Mouse (Mus musculus) heart, postnatal 4 days (tissue): ENCODE measurements at regions not wholly inside any gene's neighbourhood (a gene's known extent, or its start where the extent isn't known, plus 50 kb on each side); places are given as distances from the start of the nearest gene placed in this dataset.
A peak's percentile ranks its signal among the peaks of the same experiment; 100 is the strongest.

Experiments used
- DNase-seq: peaks from one replicate; pipeline ENCODE4 v3.0.0; 2021

DNA sequence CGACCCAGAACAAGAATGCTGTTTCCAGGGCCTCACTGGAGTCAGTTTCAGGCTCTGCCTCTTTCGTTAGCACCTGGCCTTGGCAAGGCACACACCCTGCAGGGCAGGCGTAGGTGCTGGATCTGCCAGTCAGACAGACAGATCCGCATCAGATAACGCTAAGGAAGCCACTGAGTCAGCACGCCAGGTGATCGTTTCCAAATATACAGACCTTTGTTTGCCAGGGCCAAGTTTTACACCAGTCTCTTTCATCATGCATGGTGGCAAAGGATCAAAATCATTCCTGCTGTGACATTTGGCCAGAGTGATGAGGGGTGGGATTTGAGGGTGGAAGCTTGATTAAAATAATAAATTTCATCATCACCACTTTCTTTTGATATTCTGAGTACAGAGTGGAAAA is 411.0 kb downstream of the Ofcc1 start:
- no peak for DNase-seq

GRCm38 (mm10) chr13:39935216-39935615 is 426.0 kb downstream of the Ofcc1 start:
- DNase-seq, result no peak

DNA sequence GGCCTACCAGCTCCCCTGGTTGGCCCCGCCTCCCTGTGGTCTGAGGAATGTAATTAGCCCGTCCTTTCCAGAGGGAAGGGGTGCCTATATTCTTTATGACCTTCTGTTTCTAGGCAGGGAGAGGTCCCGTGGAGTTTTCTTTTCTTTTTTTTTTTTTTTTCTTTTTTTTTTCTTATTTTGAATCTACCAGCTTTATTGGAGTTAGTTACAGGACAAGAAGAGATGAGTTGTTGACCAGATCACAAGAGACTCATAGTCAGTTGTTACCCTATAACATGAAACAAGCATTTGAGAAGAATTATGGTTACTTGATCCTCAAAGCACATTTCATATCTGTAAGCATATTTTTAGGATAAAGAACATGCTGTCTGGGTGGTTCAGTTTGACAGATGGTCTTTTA is 429.8 kb downstream of the Ofcc1 start:
- no peak for DNase-seq

GRCm38 (mm10) chr13:39928573-39928972 is 432.7 kb downstream of the Ofcc1 start:
- no peak for DNase-seq

DNA sequence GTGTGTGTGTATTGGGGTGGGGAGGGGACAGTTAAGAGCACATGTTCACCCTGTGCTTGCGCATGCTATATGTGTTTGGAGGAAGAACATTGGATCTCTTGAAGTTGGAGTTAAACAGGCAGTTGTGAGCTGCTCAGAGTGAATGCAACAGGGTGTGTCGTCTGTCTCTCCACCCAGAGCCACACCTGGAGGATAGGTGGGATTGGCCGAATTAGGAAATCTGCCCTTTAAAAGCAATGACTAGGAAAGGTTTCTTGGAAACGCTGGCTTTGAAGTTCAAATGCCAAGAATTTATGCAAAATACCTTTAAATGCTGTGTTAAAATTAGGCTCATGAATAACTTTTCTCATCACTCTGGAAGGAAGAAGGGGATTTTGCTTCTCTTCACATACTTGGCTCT is 436.9 kb downstream of the Ofcc1 start:
- DNase-seq, result no peak

- peak; percentile 37 for DNase-seq
Measured at GRCm38 (mm10) chr13:39923113-39923512, 438.1 kb downstream of the Ofcc1 start.

- no peak for DNase-seq
Measured at GRCm38 (mm10) chr13:39907720-39908119, 453.5 kb downstream of the Ofcc1 start.

DNA sequence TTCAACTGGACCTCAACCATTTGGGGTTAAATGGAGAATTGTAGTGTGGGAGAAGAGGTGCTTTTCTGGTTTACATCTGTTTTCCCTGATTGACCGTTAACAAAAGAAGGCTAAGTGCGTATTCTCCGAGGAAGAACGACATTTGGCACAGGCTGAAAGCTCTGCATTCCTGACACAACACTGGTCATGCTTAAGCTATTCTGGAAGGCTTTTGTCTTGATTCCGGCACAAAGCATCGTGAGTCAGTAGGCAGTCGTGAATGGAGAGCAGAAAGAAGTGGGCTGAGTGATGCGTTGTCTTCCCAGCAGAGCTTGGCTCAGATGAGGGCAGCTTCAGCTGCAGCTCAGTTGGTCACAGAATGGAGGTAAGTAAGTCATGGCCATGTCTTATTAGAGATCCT is 457.0 kb downstream of the Ofcc1 start:
- DNase-seq, result no peak

DNA sequence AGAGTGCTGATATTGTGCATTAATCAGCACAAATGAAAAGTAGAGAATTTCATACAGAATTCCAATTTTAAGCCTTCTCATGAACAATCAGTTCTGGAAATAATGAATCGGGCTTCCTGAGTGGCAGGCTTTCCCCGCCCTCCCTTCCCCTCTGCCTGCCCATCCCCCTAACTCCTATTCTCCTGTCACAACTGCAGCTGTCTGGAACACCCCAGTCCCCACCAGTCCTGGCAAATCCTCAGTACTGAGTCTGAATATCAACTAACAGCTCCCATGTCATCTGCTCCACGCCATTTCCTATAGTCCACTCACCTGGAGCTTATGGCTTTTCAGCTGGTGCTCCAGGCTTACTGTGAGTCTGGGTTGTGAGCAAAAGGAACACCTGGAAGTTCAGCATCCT is 457.9 kb downstream of the Ofcc1 start:
- DNase-seq, result no peak

DNA sequence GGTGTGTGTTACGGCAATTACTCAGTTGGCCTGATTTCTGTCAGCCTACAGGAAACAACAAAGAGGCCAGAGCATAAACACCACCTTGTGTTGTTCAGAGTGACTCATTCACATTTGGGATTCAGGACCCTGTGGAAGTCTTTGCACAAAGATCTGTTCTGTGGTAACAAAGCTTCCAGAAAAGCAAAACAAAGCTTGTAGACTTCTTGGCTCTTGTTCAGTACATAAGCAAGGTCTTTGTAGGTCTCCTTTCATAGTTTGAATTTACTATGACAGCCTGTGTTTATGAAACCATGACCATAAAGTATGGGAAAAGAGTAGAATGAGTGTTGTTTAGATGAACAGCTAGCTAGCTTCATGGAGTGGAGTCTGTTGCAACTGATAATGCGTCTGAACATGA is 461.9 kb downstream of the Ofcc1 start:
- DNase-seq, result no peak

DNA sequence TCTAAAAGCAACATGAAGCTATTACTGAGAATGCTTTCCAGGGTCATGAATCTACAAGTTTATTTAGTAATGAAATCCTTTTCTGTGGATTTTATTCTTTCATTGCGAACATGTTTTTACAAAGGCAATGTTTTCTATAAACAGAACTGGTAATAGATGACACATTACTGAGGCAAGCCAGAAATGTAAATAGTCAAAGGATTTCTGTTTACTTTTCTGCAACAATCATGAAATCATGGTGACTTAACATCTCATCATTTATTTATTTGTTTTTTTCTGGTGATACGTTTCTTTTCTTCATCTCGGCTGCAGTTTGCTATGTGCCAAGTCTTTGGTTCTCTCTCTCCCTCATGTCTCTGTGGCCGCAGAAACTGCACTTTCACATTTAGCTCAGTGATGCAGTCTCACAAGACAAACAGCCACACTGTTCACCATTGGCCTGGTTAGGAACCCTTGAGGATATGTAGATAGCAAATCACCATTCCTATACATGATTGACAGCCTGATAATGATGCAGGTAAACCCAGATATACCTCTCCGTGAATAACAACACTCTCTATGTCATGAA is 462.8 kb downstream of the Ofcc1 start:
- DNase-seq, result no peak

- DNase-seq, result no peak
Measured at GRCm38 (mm10) chr13:39894159-39894558, 467.1 kb downstream of the Ofcc1 start.

DNA sequence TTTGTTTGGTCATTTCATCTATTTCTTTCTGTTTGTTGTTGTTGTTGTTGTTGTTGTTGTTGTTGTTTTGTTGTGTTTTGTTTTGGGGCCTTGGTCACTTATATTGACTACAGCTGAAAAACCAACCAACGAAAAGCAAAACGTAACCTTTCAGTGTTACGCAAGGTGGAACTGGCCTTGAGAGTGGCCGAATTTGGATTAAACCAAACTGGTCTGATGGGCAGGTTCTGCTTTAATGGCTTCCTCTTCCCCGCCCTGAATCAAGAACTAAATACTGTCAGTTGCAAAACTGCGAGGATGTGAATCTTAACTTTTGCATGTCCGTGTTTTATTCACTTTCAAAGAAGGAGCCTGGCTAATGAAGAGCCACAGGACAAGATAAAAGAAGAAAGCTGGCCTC is 480.2 kb downstream of the Ofcc1 start:
- no peak for DNase-seq

DNA sequence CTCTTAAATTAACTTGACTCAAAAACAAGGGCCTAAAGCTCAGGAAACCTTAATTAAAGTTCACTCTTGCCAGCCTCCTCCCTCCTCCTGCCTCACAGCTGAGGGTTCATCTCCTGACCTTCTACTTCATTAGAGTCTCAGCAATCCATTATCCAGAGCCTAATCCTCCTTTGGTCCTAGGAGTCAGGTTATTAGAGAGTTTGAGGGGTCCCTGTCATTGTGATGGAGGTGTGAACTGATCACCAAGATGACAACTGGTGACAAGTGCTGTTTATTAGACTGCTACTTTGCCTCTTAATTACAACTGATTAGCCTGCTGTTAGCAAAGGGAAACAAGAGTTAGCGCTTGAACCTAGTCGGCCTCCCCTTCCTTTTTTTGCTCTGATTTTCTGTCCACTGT is 481.1 kb downstream of the Ofcc1 start:
- no peak for DNase-seq

- DNase-seq, result no peak
Measured at GRCm38 (mm10) chr13:39877361-39878141, 483.7 kb downstream of the Ofcc1 start.

DNA sequence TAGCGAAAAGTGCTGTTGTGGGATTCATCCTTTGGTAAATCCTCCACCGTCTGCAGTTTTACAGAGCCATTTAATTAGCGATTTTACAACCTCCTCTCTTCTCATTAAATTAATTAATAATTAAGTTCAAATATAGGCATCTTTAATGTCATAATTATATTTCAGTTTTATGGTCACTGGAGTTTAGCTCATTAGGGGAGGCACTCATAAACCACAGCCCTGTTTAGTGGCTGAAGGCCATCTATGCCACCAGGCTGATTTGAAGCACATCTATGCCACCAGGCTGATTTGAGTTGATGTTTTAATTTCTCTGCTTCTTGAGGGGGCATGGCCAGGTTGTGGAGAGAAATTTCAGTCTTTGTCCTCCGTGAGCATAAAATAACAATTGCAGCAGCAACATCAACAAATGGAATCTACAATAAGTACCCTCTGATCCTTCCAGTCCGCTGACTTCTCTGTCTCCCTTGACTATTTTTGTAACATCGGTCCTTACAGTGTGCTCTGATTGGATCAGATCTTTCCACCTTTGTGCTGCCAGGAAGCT is 508.9 kb downstream of the Ofcc1 start:
- no peak for DNase-seq

DNA sequence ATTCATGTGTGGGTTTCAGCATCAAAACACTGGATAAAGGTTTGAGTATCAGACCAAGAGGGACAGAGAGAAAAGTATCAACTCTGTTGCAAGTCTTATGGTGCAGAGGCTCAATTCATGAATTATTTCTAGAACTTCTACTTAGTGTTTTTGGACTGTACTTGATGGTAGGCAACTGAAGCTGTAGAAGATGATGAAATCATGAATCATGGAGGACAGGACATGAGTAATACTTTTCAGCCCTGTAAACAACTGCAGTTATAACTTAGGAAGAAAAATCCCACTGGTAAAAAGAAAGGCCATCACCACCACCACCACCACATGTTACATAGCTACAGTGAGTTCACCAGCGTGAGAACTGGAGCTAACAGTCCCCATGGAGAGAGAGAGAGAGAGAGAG is 511.9 kb downstream of the Ofcc1 start:
- no peak for DNase-seq

DNA sequence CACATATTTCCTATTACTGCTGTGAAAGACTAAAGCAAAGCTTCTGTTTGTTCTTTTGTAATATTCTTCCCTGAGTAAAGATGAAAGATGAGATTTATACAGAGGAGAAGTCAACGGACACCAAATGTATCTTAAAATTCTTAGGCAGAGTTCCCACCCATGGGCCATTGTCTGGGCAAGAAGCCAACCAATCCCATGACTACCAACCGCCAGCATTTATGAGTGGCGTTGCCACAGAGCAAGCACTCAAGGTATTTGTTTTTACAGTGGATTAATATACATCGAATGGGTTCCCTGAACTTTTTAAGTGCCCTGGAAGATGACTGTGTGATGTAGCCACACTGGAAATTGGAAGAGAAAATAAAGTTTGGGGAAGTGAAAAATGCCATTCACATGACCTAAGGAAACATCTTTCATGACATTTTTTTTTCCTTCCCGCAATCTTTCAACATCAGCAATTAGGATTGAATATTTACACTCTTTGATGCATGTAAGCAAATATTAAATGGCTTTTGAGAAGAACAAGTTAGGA is 525.1 kb downstream of the Ofcc1 start:
- no peak for DNase-seq

DNA sequence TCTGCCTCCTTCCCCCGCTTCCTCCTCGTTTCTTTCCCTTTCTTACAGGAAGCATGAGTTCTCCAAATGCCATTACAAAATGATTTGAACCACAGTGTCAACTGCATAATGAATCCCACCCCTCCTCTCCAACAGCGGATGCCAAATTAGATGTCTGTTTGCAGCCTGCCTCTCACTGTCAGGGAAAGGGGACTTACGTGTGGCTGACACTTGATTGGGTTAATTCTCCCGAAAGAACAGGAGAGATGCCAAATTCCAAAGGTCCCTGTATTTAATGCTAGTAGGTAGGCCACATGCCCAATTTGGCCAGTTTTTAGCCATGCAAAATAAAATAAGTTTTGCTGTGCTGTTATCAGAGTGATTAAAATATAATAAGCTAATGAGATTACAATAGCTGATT is 525.9 kb downstream of the Ofcc1 start:
- no peak for DNase-seq

DNA sequence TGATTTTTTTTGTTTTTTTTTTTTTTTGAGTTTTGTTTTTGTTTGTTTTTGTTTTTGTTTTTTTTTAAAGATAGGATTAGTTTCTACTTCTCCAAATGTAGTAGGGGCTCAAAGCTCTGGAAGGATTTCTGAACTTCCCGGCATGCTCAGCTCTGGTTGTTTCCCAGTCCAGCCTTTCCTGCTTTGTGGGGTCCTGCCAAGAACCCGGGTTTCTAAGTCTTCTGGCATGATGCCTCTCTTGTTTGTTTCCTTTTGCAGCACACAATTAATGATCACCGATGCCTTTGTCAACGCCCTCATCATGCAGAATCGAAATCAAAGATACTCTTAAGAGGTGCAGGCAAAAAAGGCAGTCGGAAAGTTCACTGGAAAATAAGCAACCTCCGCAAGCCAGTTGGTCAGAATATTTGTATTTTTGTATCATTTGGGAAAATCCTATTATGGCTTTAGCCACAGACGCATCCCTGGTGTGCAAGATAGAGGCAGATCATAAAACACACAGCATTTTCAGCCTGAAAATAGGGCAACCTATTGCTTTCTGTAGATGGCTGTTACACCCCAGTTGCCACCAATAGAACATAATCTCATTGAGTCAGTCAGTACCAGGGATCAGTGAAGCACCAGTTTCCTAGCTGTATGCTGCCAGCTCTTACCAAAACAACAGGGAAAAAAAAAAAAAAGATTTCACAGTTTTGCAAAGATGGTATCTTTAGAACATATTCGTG is 526.6 kb downstream of the Ofcc1 start:
- DNase-seq, result no peak

DNA sequence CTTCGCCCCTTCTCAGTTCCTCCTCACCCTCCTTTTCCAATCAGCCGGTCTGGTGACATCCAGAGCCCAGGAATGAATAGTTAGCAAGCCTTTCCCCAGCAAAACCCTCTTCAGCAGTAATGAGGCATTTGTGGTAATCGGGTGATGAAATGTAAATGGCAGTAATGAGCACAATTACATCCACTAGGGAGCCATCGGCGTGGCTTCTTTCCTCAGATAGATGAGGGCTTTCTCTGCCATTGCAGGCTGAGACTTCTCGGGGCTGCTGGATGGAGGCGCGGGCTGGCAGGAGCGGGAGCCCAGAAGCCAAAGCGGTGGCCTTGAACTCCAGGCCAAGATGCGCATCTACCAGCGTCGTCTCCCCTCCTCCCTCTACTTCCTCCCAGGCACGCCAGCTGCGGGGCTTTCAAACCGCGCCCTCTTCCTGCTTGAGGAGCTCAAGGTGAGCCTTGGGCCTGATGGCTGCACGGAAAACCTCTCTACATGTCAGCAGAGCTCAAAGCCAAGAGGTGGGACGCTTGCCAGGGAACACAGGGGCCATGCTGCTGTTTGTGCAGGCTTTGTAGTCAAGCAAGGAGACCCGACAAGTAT is 537.2 kb downstream of the Ofcc1 start:
- DNase-seq, result peak; percentile 33

DNA sequence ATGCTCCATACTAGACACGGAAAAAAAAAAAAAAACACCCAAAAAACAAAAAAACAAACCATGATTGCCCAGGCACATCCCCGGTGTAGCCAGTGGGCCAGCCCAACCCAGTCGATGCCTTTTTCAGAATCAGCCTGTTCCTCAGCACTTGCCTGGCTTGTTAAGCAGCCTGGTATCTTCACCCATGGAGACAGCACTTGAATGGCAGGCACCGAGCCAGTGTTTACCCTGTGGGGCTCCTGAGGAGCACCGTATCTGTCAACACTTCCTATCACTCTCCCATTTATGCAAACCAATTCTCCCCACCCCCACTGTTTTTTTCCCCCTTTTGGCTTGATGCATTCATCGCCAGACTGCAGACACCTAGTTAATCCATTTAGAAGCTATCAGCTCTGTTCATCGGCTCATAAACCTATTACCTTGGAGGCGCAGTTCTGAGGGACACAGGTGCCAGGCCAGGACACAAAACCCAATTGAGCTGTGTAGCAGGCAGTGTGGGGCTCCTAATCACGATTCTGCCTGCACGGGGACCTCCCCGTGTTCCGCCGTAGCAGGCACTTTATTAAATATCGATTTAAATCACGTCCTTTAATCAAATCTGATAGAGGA is 537.8 kb downstream of the Ofcc1 start:
- DNase-seq, result peak; percentile 32

GRCm38 (mm10) chr13:39774554-39774953 is 586.7 kb downstream of the Ofcc1 start:
- no peak for DNase-seq
